Mouse (Mus musculus) stomach, embryonic 14.5 days (tissue): ENCODE measurements around the gene Il17re. TPM values are rescaled to one million over a fixed set of nuclear protein-coding genes. Genes with fewer than 3 reads are reported as not detected.

Source experiments
- ATAC-seq: fragments of 200-750 bp; cut with Nextera tagmentation; 2 replicates; pipeline ENCODE4 v1.8.0; 2017; ENCODE audit warnings: low read depth, moderate TSS enrichment; ENCODE audit not compliant: insufficient number of reproducible peaks, insufficient read depth, low FRiP score
- H3K27ac ChIP-seq: fragments of 300-500 bp; sonication (generic); 2 replicates; pipeline ENCODE4 v1.5.1; 2014; ENCODE audit warnings: mild to moderate bottlenecking, low read length, moderate library complexity, mixed read lengths
- H3K27me3 ChIP-seq: fragments of 300-500 bp; sonication (generic); 2 replicates; pipeline ENCODE4 v1.6.1; 2014; ENCODE audit warnings: low read length, control low read depth, mixed read lengths; ENCODE audit not compliant: control insufficient read depth, insufficient read depth
- H3K36me3 ChIP-seq: fragments of 300-500 bp; sonication (generic); 2 replicates; pipeline ENCODE4 v1.6.1; 2014; ENCODE audit warnings: mild to moderate bottlenecking, control low read depth, low read length, moderate library complexity, mixed read lengths; ENCODE audit not compliant: control insufficient read depth, insufficient read depth
- H3K4me1 ChIP-seq: fragments of 300-500 bp; sonication (generic); 2 replicates; pipeline ENCODE4 v1.6.1; 2014; ENCODE audit warnings: low read length, control low read depth, mixed read lengths; ENCODE audit not compliant: control insufficient read depth, insufficient read depth
- H3K4me2 ChIP-seq: fragments of 300-500 bp; sonication (generic); replicated peaks from 2 replicates; pipeline ENCODE4 v1.6.1; 2014; ENCODE audit warnings: low read depth, low read length, control low read depth
- H3K4me3 ChIP-seq: fragments of 300-500 bp; sonication (generic); 2 replicates; pipeline ENCODE4 v1.5.1; 2014; ENCODE audit warnings: low read depth, low read length, control low read depth
- H3K9ac ChIP-seq: fragments of 300-500 bp; sonication (generic); replicated peaks from 2 replicates; pipeline ENCODE4 v1.6.1; 2014; ENCODE audit warnings: low read depth, mild to moderate bottlenecking, control low read depth, low read length, moderate library complexity, mixed read lengths
- H3K9me3 ChIP-seq: fragments of 300-500 bp; sonication (generic); 2 replicates; pipeline ENCODE4 v1.6.1; 2016; ENCODE audit warnings: low read depth, low read length, control low read depth; ENCODE audit not compliant: control insufficient read depth
- WGBS: fragments of 180-500 bp; shearing (Covaris S2); extraction: QIAGEN DNeasy Blood & Tissue Kit; methylation state at CpG from one replicate; pipeline ENCODE4 v1.1.7; 2014; 5-methylcytosine and 5-hydroxymethylcytosine counted together
- polyA plus RNA-seq: library from polyadenylated mRNA; unstranded; fragments of >200 nt; fragmentation: Nextera tagmentation; extraction: Ambion mirVana; gene quantifications from 2 replicates; pipeline ENCODE4 v1.2.1, GENCODE M21; 2014

The Il17re gene
- 19.0 and 19.8 TPM in 2 replicates for polyA plus RNA-seq

- ATAC-seq, result no peak
- no peaks in the 10 kb centered on the region for H3K36me3 ChIP-seq
- H3K4me1 ChIP-seq, result peaks cover 2% of the 10 kb centered on the region; the same call in 1 of the 2 replicates
- WGBS, result 59% methylated on average over 10 of the region's 10 CpGs
- H3K27ac ChIP-seq, result peak within 1 kb of the TSS; percentile 52; the same call in 1 of the 2 replicates
- no peaks in the 10 kb centered on the region for H3K9me3 ChIP-seq
- no peak within 1 kb of the TSS for H3K9ac ChIP-seq
- no peaks in the 10 kb centered on the region for H3K27me3 ChIP-seq
- peak within 1 kb of the TSS; percentile 30 for H3K4me2 ChIP-seq
- peak within 1 kb of the TSS; percentile 15; the same call in 1 of the 2 replicates for H3K4me3 ChIP-seq
These were observed at the start of gene Il17re for GRCm38 (mm10) chr6:113457952-113458534. Gene Il17re, plus strand, starts transcription at chr6:113458484.

- no peak for ATAC-seq
- H3K9ac ChIP-seq, result no peak overlapping the region
- H3K4me1 ChIP-seq, result no peaks in the 10 kb centered on the region
- H3K27ac ChIP-seq, result no peak overlapping the region
- no peak overlapping the region for H3K4me2 ChIP-seq
- no peaks in the 10 kb centered on the region for H3K27me3 ChIP-seq
- H3K36me3 ChIP-seq, result no peaks in the 10 kb centered on the region
- no peak overlapping the region for H3K4me3 ChIP-seq
- WGBS, result 64% methylated on average over 1 of the region's 1 CpGs
- no peaks in the 10 kb centered on the region for H3K9me3 ChIP-seq
These were observed 48.3 kb upstream of the Il17re start for GRCm38 (mm10) chr6:113410001-113410400.

GRCm38 (mm10) chr6:113416416-113416815 lies 41.9 kb upstream of the Il17re start:
- no peak overlapping the region for H3K4me3 ChIP-seq
- H3K27ac ChIP-seq, result no peak overlapping the region
- H3K9me3 ChIP-seq, result no peaks in the 10 kb centered on the region
- H3K27me3 ChIP-seq, result no peaks in the 10 kb centered on the region
- H3K4me1 ChIP-seq, result peaks cover 10% of the 10 kb centered on the region
- no peak for ATAC-seq
- no peak overlapping the region for H3K4me2 ChIP-seq
- no peaks in the 10 kb centered on the region for H3K36me3 ChIP-seq
- H3K9ac ChIP-seq, result no peak overlapping the region
- 83% methylated on average over 5 of the region's 5 CpGs for WGBS

GRCm38 (mm10) chr6:113418441-113419198 lies 39.7 kb upstream of the Il17re start:
- Histone ChIP-seq H3K9me3 (no peaks in the 10 kb centered on the region), H3K9ac (peak overlapping the region; percentile 68), H3K4me3 (peak overlapping the region; percentile 63), H3K27me3 (no peaks in the 10 kb centered on the region), H3K4me2 (peak overlapping the region; percentile 92), H3K36me3 (no peaks in the 10 kb centered on the region), H3K27ac (peak overlapping the region; percentile 33; the same call in 1 of the 2 replicates), H3K4me1 (peaks cover 10% of the 10 kb centered on the region)
- peak; percentile 35; the same call in 1 of the 2 replicates for ATAC-seq
- WGBS, result 10% methylated on average over 16 of the region's 16 CpGs

GRCm38 (mm10) chr6:113419199-113419587 lies 39.1 kb upstream of the Il17re start, which contains the start of gene Rpusd3:
Gene Rpusd3, minus strand, starts transcription at chr6:113419340.
- under 1% methylated on average over 25 of the region's 25 CpGs for WGBS
- Histone ChIP-seq H3K9ac (peak within 1 kb of the TSS; percentile 68), H3K4me1 (peaks cover 10% of the 10 kb centered on the region), H3K27me3 (no peaks in the 10 kb centered on the region), H3K27ac (peak within 1 kb of the TSS; percentile 33; the same call in 1 of the 2 replicates), H3K36me3 (no peaks in the 10 kb centered on the region), H3K9me3 (no peaks in the 10 kb centered on the region), H3K4me2 (peak within 1 kb of the TSS; percentile 92), H3K4me3 (peak within 1 kb of the TSS; percentile 63)
- peak; percentile 97 for ATAC-seq

GRCm38 (mm10) chr6:113423000-113423399 lies 35.3 kb upstream of the Il17re start:
- no peak overlapping the region for H3K27ac ChIP-seq
- no peak overlapping the region for H3K9ac ChIP-seq
- H3K27me3 ChIP-seq, result no peaks in the 10 kb centered on the region
- H3K4me3 ChIP-seq, result no peak overlapping the region
- ATAC-seq, result no peak
- no peaks in the 10 kb centered on the region for H3K9me3 ChIP-seq
- no peak overlapping the region for H3K4me2 ChIP-seq
- no peaks in the 10 kb centered on the region for H3K36me3 ChIP-seq
- H3K4me1 ChIP-seq, result peaks cover 4% of the 10 kb centered on the region
- WGBS, result 64% methylated on average over 4 of the region's 4 CpGs

- no peak for ATAC-seq
- no peak overlapping the region for H3K4me2 ChIP-seq
These were observed 34.1 kb upstream of the Il17re start for GRCm38 (mm10) chr6:113424187-113424586.

GRCm38 (mm10) chr6:113426696-113427095 lies 31.6 kb upstream of the Il17re start:
- Histone ChIP-seq H3K4me1 (no peaks in the 10 kb centered on the region), H3K27ac (no peak overlapping the region), H3K27me3 (no peaks in the 10 kb centered on the region), H3K4me2 (no peak overlapping the region), H3K9ac (no peak overlapping the region), H3K36me3 (no peaks in the 10 kb centered on the region), H3K9me3 (no peaks in the 10 kb centered on the region), H3K4me3 (no peak overlapping the region)
- no peak for ATAC-seq
- 89% methylated on average over 4 of the region's 4 CpGs for WGBS

More at GRCm38 (mm10) chr6:113424187-113424586, 34.1 kb upstream of the Il17re start:
- H3K9me3 ChIP-seq, result no peaks in the 10 kb centered on the region
- no peak overlapping the region for H3K27ac ChIP-seq
- H3K9ac ChIP-seq, result no peak overlapping the region
- H3K27me3 ChIP-seq, result no peaks in the 10 kb centered on the region
- no peak overlapping the region for H3K4me3 ChIP-seq
- H3K36me3 ChIP-seq, result no peaks in the 10 kb centered on the region
- H3K4me1 ChIP-seq, result no peaks in the 10 kb centered on the region
- WGBS, result 73% methylated on average over 7 of the region's 7 CpGs
